Mouse (Mus musculus) mouse embryonic stem cell (cell line): Measurements from ENCODE around the gene Prkd3.

ENCODE experiments used
- in situ Hi-C, 2 experiments: fragments of 300-500 bp; cut with MboI; formaldehyde crosslinking; loops; 1 replicate in 1 of 2; 3 replicates in 1 of 2; pipeline ENCODE4 v1.14.3; 2019 to 2020; ENCODE audit warnings: low sequenced_read_pairs in 2 of 2, low pct_unique_long_range_greater_than_20kb in 1 of 2, mixed read lengths in 1 of 2; ENCODE audit not compliant: unreplicated experiment in 1 of 2

Gene Prkd3

DNA sequence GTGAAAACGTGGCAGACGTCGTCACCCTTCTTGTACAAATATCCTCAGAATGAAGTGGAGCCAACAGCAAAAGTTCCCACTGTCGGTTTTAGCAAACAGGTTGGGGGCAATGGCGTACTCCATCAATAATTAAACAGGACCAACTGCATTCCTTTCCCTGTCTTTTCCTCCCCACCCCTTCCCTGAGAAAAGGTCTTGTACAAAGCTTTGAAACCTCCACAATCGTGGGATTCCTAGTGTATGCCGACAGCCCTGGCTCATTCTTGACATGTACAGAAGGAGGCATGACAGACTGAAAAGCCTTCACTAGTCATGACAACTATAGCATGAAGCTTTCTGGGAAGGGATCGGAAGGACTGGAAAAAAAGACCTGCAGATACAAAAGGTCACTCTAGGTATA lies 67.4 kb downstream of the Prkd3 start:
- in situ Hi-C loops, result loop anchor here in 1 of 2 experiments (25.0 kb wide), 1 partner anchor 634 kb away; no protein-coding TSS in a partner anchor

DNA sequence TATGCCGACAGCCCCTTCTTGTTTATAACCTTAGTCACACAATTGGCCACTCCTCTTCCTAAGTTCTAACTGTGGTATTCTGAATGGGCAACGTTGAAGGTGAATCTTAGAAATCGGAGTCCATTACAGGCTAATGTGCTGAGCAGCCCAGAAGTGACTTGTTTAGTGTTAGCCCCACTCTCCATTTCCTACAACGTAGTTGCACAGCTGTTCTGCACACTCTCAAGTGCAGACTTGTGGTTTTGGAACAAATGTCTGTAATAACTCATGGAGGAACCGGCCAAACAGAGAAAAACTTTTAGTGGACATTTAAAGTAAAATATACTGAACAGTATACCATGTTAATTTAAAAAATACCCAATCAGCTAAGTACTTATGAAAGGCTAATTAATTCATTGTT lies 68.5 kb downstream of the Prkd3 start:
- in situ Hi-C loops, result loop anchor here in 1 of 2 experiments (25.0 kb wide), 1 partner anchor 635 kb away; no protein-coding TSS in a partner anchor

DNA sequence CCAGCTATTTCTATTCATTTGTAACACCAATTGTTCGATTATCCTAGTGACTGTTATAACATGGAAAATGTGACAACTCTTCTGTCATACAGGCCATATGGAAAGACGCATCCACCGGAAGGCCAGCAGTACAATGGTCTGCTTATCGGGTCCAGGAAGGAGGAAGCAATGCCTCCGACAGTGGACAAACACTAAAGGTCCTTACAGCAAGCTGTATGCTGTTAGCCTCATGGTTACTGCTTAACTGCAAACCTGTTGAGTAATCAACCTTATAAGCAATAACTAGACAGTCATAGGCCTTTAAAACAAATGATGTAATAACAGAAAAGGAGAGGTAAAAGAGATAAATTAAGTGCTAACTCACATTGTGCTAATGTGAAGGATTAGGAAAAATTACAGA lies 69.4 kb downstream of the Prkd3 start:
- in situ Hi-C loops, result loop anchor here in 1 of 2 experiments (25.0 kb wide), 1 partner anchor 636 kb away; no protein-coding TSS in a partner anchor

DNA sequence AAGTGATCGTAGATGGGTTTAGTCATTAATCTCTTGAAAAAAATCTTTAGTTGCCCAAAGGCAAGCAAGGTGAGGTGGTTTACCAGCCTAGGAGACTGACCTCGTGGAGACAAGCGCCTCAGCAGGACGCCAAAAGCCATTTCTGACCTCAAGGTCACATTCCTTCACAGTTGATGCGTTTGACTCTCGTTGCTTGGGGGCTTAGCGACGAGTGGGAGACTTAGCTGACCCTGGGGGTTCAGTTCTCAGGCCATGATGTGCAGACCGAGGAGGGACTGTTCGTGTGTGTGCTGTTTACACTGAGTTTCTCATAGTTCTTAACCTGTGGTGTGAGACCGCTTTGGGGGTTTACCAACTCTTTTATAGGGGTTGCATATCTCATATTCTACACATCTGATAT lies 78.0 kb downstream of the Prkd3 start:
- in situ Hi-C loops, result no loop called here

DNA sequence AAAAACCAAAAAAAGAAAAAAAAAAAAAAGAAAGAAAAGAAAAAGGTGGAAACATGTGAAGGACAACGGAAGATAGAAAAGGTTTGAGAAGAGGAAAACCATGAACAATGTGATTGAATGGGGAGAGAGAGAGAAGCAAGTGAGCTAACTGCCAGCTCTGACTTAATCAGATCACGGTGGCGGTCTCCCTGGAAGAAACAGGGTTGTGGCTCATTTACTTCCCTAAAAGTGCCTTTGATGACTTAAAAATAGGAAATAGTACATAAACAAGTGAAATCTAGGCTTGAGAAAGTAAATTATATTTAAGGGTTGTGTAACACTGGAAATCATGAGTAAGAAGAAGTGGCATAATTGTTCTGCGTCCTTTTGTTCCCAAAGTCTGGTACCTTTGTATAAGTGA lies 81.7 kb downstream of the Prkd3 start:
- in situ Hi-C loops, result no loop called here

DNA sequence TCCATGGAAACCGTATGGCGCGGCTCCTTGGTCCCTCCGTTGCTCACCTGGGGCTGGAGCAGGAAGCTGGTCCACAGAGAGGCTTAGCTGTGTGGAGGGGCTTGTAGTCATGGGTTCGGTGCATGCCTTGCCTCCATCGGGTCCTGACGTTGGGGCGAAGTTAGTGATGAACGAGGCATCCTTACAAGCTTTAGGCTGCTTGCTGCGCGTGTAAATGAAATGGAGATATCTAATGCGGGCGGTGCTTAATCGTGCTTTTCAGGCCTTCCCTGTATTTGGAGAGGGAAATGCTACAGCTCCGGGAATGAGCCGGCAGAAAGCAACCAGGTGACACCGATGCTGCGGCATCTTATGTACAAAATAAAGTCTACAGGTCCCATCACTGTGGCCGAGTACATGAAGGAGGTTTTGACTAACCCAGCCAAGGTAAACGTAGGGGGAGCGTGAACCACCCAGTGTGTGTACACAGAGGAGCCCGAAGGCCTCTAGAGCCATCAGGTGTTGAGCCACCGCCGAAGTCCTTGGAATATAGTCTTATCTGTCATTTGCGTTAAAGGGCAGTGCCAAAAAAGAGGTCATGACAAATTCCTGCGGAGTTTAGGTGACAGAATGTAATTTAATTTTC lies 83.3 kb downstream of the Prkd3 start:
- in situ Hi-C loops, result no loop called here

DNA sequence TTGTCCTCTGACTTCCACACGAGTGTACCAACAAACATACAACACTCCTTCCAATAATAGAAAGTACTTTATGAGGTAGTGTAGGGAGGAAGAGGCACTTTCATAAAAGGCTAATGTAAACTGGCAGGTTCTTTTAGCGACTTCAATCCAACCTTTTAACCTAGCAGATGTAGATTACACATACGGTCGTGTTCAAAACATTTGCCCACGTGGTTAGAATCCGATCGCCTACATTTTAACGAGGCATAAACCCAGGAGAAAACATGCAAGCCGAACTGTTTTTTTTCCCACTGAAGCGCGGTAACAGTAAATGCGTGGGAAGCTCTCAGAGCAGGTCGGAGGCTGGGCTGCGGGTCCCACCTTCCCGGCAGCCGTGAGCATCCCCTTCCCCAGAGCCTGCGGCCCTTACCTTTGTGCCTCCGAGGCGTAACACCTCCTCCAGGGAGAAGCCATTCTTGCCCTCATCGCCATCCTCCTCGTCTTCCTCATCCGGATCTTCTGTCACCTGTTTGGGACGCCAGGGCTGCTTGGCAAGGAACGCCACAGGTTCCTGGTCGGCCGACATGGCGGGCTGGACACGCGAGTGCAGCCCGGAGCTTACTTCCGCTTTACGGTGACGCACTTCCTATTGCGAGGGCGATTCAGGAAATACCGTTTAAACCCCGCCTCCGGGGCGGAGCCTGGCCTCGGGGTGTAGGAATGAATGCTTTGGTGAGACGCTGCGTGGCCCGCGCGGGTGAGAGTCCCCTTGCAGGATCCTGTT lies 84.0 kb downstream of the Prkd3 start, which contains the start of the genes Cebpz and Ndufaf7:
Gene Cebpz, minus strand, starts transcription at position 601 of the 763 bp plus-strand sequence.
Gene Ndufaf7, plus strand, starts transcription at position 671 of the 763 bp plus-strand sequence.
- in situ Hi-C loops, result no loop called here

DNA sequence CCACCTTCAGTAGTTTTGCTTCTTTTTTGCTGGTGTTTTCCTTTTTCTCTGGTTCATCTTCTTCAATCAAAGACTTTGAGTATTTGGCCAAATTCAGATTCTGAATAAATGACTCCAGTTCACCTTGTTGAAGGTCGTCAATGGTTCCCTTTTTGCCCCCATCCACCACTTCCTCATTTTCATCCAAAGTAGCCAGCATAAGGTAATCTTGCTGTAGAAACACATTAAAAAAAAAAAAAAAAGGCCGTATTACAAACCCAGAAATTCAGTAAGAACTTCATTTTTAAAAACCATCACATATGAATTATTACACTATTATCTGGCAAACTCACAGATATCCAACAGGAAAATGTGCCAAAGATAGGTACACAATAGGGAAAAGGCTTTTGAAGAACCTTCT lies 84.8 kb downstream of the Prkd3 start:
- in situ Hi-C loops, result no loop called here

DNA sequence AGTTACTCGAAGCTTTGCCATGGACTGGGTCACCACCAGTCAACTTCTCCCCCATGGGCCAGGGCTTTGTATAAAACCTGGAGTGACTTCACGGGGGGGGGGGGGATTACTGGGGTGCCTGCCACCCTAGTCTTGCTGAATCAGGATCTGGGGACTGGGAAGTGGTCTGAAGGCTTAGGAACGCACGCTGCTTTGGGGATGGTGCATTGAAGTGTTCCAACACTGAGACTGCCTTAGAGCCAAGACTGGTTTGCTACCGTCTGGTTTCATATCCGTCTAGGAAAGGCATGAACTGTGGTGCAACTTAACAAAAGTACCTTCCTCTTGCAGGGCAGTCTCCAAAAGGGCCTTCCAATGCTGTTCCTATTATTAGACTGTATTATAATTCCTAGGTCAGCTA lies 102.9 kb downstream of the Prkd3 start:
- in situ Hi-C loops, result no loop called here

DNA sequence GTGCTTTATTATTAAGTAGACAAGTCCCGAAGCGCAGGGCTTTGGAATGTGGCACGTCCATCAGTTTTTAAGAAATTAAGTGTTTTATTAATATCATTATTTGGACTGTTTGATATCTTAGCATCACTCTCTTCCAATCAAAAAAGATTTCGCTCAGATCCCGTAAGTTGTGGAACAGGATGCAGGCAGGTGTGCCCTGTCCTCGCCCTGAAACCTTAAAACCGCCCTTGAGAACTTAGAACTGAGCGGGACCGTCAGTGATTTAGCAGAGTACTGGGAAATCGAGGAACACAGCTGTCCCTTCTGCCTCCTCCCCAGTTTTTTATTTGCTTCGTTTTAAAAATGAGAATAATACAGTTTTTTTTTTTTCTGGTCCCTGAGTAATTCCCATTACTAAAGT lies 103.7 kb downstream of the Prkd3 start:
- in situ Hi-C loops, result no loop called here

DNA sequence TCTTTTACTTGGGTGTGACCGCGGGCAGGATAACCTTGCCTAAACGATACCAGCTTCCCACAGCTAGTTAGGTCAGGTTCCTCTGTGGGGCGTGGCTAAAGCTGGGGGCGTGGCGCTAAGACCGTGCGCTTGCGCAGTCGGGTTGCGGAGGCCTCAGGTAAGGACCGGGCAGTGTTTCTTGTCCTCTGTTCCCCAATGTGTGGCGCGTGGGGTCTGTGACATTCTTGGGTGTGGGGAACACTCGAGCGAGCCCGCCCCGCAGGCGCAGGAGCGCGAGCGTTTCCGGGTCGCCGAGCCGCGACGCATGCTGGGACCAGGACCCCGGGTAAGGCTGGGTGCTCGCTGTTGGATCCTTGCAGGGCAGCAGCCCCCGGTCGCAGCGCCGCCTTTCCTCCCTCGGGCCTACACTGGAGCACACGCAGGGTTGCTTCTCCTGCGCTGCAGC lies 104.2 kb downstream of the Prkd3 start, which contains the start of gene Cebpzos:
Gene Cebpzos, plus strand, starts transcription at position 132 of the 445 bp plus-strand sequence.
- in situ Hi-C loops, result no loop called here

DNA sequence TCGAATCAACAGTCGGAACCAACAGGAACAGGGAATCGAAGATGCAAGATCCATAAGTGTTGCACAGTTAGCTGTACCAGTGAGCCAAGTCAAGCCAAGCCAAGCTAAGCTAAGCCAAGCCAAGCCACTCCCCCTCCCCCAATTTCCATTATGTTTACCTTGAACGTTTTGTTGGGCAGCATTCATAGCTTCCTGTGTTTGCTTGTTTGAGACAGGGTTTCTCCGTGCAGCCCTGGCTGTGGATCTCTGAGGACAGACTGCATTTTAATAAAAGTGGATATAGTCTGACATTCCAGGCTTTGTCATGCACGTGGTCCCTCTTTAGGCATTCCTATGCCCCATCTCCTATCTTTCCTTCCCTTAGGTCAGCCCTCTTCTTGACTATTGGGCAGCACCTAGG lies 104.8 kb downstream of the Prkd3 start:
- in situ Hi-C loops, result no loop called here

DNA sequence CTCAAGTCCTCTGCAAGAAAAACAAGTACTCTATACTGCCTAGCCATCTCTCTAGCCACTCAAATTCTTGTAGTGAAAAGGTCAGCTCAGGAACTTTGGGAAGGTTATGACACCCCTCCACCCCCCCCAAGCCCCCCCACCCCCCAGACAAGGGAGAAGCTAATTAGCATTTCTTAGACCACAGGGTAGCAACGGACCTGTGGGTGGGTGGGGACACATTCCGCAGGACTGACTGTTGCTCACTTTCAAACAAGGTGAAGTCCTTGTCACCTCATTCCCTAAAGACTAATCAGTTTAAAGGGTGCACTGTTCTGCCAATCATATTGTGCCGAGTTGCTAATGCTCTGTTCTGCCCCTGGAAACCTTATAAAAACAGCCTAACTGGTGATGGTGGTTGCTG lies 106.7 kb downstream of the Prkd3 start:
- in situ Hi-C loops, result no loop called here

DNA sequence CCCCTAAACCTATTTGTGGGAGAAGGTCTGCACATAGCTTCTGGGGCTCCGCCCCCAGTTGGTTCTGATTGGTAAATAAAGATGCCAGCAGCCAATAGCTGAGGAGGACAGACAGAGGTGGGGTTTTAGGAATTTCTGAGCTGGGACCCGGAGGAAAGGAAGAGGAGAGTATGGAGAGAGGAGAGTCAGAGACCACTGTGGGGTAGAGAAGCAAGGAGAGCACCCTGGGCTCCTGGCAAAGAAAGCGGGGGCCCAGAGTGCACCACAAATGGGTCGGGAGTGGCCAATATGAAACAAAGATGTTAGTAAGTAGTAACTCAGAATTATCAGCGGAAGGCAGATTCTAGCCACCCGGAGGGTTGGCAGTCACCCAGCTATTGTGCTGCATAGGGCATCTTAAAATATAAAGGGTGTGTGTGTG lies 107.7 kb downstream of the Prkd3 start:
- in situ Hi-C loops, result no loop called here

DNA sequence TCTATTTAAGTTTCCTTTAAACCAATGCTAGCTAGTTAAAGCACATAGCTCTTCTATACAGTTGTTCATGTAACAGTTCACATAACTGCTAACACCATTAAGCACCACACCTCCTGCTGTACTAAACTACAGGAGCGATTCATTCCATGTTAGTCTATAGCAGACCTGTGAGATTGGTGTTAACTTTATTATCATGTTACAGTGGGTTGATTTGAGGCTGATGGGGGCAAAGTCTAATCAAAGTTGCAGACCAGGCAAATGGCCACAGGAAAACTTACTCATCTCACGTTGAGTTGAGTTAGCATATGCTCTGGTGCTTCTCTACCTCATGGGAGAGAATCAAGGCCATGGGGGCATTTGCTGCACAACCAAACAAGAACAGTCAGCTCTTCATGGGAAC lies 111.2 kb downstream of the Prkd3 start:
- in situ Hi-C loops, result no loop called here

DNA sequence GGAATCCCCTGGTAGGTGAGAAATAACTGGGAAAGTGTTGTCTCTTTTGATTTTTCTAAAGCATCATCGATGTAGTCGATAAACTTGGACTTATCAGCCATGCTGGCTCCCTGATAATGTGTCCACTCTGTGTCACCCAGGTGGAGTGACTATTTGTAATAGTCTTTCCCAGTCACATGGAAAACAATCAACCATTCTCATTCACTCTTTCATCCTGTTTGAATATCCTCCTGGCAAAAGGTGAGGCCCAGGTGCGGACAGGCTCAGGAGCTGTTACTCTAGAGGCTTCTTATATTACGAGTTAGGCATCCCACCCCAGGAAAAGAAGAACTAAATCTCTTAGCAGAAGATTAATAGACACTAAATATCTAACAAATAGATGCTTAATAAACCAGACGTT lies 113.7 kb downstream of the Prkd3 start, which contains the start of gene Sult6b1:
Gene Sult6b1, minus strand, starts transcription at position 101 of the 400 bp plus-strand sequence.
- in situ Hi-C loops, result no loop called here

DNA sequence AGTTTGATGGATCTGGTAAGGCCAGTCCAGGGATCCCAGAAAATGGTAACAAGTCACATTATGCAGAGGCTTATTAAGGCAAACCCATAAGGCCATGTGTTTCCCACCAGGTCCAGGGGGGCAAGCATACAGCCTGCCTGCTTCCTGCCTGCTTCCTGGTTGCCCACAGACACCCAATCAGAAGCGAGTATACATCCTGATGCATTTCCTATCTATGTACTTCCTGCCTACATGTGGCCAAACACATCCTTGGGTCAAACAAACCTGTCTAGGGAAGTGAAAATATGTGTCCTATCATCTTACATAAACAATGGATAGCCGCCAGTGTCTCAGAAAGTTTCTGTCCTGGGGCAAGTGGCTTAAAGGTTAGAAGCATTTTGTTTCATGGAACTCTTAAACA lies 117.5 kb downstream of the Prkd3 start:
- in situ Hi-C loops, result no loop called here
